Mouse (Mus musculus) intestine, postnatal 0 days (tissue): ENCODE data around the gene Clasp1. TPM values are rescaled to one million over a fixed set of nuclear protein-coding genes. Genes with fewer than 3 reads are reported as not detected.

ENCODE experiments used
- ATAC-seq: fragments of 200-750 bp; cut with Nextera tagmentation; 2 replicates; pipeline ENCODE4 v1.8.0; 2017; ENCODE audit warnings: mild to moderate bottlenecking, moderate TSS enrichment, moderate library complexity
- H3K27ac ChIP-seq: fragments of 300-500 bp; sonication (generic); 2 replicates; pipeline ENCODE4 v1.5.1; 2014; ENCODE audit warnings: mild to moderate bottlenecking, low read depth, low read length, moderate library complexity
- H3K27me3 ChIP-seq: fragments of 300-500 bp; sonication (generic); replicated peaks from 2 replicates; pipeline ENCODE4 v1.6.1; 2014; ENCODE audit warnings: low read length, mixed read lengths; ENCODE audit not compliant: control insufficient read depth, insufficient read depth
- H3K36me3 ChIP-seq: fragments of 300-500 bp; sonication (generic); 2 replicates; pipeline ENCODE4 v1.6.1; 2014; ENCODE audit warnings: mild to moderate bottlenecking, moderate library complexity; ENCODE audit not compliant: control insufficient read depth, insufficient read depth
- H3K4me1 ChIP-seq: fragments of 300-500 bp; sonication (generic); replicated peaks from 2 replicates; pipeline ENCODE4 v1.6.1; 2014; ENCODE audit warnings: antibody characterized with exemption, low read length, mixed read lengths; ENCODE audit not compliant: control insufficient read depth, insufficient read depth
- H3K4me2 ChIP-seq: fragments of 300-500 bp; sonication (generic); replicated peaks from 2 replicates; pipeline ENCODE4 v1.6.1; 2014; ENCODE audit warnings: low read depth, mild to moderate bottlenecking, moderate library complexity
- H3K4me3 ChIP-seq: fragments of 300-500 bp; sonication (generic); 2 replicates; pipeline ENCODE4 v1.5.1; 2014; ENCODE audit warnings: low read depth, low read length
- H3K9ac ChIP-seq: fragments of 300-500 bp; sonication (generic); 2 replicates; pipeline ENCODE4 v1.6.1; 2014; ENCODE audit warnings: mild to moderate bottlenecking, low read depth, low read length
- H3K9me3 ChIP-seq: fragments of 300-500 bp; sonication (generic); 2 replicates; pipeline ENCODE4 v1.6.1; 2016; ENCODE audit warnings: mixed run types; ENCODE audit not compliant: control insufficient read depth
- CTCF ChIP-seq: sonication (generic); IDR thresholded peaks from 2 replicates; pipeline ENCODE4 v1.5.1; 2016; ENCODE audit warnings: low read depth, mild to moderate bottlenecking, control low read depth, antibody characterized with exemption, moderate library complexity
- WGBS: fragments of 180-500 bp; shearing (Covaris S2); extraction: QIAGEN DNeasy Blood & Tissue Kit; methylation state at CpG from one replicate; pipeline ENCODE4 v1.1.7; 2014; 5-methylcytosine and 5-hydroxymethylcytosine counted together
- polyA plus RNA-seq: library from polyadenylated mRNA; unstranded; fragments of >200 nt; fragmentation: Nextera tagmentation; extraction: Ambion mirVana; gene quantifications from 2 replicates; pipeline ENCODE4 v1.2.1, GENCODE M21; 2015

Clasp1 gene
- polyA plus RNA-seq, 1 experiment from 2014 or later: 8.7 TPM

GRCm38 (mm10) chr1:118438332-118438731 lies 49.5 kb downstream of the Clasp1 start:
- no peak for ATAC-seq
- TF ChIP-seq CTCF: no peak
- no peaks in the 10 kb centered on the region for H3K4me1 ChIP-seq

DNA sequence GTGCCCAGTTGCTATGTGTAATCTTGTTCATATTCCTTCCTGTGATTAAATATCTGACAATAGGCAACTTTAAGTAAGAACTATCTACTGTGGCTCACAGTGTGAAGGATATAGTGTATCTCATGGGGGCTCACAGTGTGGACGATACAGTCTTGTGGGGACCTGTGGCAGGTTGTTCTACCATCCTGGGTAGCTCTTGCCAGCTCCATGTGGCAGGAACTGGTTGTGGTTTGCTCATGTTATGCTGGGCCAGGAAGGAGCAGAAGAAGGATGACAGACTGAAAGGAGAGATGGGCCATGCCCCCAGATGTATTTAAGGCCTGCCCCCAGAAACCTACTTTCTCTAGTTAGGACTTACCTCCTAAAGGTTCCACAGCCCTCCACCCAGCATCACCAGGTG lies 51.7 kb downstream of the Clasp1 start:
- Histone ChIP-seq H3K9me3 (no peaks in the 10 kb centered on the region), H3K27me3 (no peaks in the 10 kb centered on the region), H3K4me2 (no peak overlapping the region), H3K4me1 (no peaks in the 10 kb centered on the region), H3K9ac (no peak overlapping the region), H3K27ac (no peak overlapping the region), H3K4me3 (no peak overlapping the region), H3K36me3 (no peaks in the 10 kb centered on the region)
- no peak for TF ChIP-seq CTCF
- ATAC-seq: no peak
- WGBS: 93% methylated on average over 1 of the region's 1 CpGs

More at GRCm38 (mm10) chr1:118438332-118438731, 49.5 kb downstream of the Clasp1 start:
- Histone ChIP-seq H3K27me3 (no peaks in the 10 kb centered on the region), H3K9me3 (no peaks in the 10 kb centered on the region), H3K4me2 (no peak overlapping the region), H3K4me3 (no peak overlapping the region), H3K27ac (no peak overlapping the region), H3K9ac (no peak overlapping the region), H3K36me3 (no peaks in the 10 kb centered on the region)

DNA sequence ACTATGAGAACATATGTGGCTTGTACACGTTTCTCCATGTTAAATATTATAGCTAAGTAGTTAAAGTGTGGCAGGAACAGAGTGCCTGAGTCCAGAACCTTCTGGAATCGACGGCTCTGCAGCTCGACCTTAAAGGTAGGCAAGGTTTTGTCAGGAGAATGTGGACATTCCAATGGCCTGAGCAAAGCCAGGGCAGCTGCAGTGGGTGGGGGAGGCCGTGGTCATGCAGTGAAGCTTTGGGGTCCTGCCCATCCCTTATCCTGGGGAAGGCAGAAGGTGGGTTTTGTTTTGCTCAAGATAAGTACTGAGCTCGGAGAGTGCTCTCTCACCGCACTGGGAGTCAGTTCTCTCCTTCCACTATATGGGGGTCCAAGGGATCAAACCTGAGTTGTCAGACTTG lies 55.6 kb downstream of the Clasp1 start:
- Histone ChIP-seq H3K9me3 (no peaks in the 10 kb centered on the region), H3K4me2 (no peak overlapping the region), H3K9ac (no peak overlapping the region), H3K4me3 (no peak overlapping the region), H3K36me3 (no peaks in the 10 kb centered on the region), H3K27me3 (no peaks in the 10 kb centered on the region), H3K27ac (no peak overlapping the region), H3K4me1 (peaks cover 6% of the 10 kb centered on the region; the same call in 1 of the 2 replicates)
- 78% methylated on average over 7 of the region's 7 CpGs for WGBS
- no peak for ATAC-seq
- no peak for TF ChIP-seq CTCF

DNA sequence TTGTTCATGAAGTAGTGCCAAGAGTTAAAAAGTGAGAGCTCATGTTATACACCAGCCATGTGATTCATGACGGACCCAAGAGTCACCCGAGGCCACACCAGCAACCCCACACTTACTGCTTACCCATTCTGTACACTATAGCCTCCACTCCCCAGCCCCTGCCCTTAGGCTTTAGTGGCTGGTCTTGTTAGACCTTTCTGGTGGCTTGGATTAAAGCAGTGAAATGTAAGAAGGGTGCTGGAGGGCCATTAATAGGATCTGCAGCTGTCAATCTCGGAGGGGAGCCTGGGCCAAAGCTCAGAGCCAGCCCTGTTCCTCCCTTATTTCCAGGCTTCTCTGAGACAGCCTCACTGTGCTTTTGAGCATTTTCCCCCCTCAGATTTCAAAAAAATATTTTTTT lies 56.1 kb downstream of the Clasp1 start:
- no peak for ATAC-seq
- no peak overlapping the region for H3K4me2 ChIP-seq
- H3K4me1 ChIP-seq: peaks cover 11% of the 10 kb centered on the region; the same call in 1 of the 2 replicates
- no peak overlapping the region for H3K4me3 ChIP-seq
- H3K27me3 ChIP-seq: no peaks in the 10 kb centered on the region
- H3K9ac ChIP-seq: no peak overlapping the region
- TF ChIP-seq CTCF: no peak
- no peak overlapping the region for H3K27ac ChIP-seq
- H3K36me3 ChIP-seq: no peaks in the 10 kb centered on the region
- 61% methylated on average over 3 of the region's 3 CpGs for WGBS
- H3K9me3 ChIP-seq: no peaks in the 10 kb centered on the region

- Histone ChIP-seq H3K27me3 (no peaks in the 10 kb centered on the region), H3K9me3 (no peaks in the 10 kb centered on the region), H3K36me3 (no peaks in the 10 kb centered on the region), H3K4me1 (peaks cover 11% of the 10 kb centered on the region; the same call in 1 of the 2 replicates), H3K4me3 (no peak overlapping the region), H3K4me2 (no peak overlapping the region), H3K27ac (peak overlapping the region; percentile 64), H3K9ac (no peak overlapping the region)
- no peak for ATAC-seq
- 84% methylated on average over 6 of the region's 6 CpGs for WGBS
- no peak for TF ChIP-seq CTCF
Measured at GRCm38 (mm10) chr1:118445441-118445840, 56.6 kb downstream of the Clasp1 start.

GRCm38 (mm10) chr1:118446006-118446405 lies 57.1 kb downstream of the Clasp1 start:
- no peaks in the 10 kb centered on the region for H3K36me3 ChIP-seq
- no peak overlapping the region for H3K4me2 ChIP-seq
- TF ChIP-seq CTCF: no peak
- H3K4me1 ChIP-seq: peaks cover 11% of the 10 kb centered on the region; the same call in 1 of the 2 replicates
- H3K9me3 ChIP-seq: no peaks in the 10 kb centered on the region
- peak overlapping the region; percentile 64 for H3K27ac ChIP-seq
- ATAC-seq: no peak
- H3K9ac ChIP-seq: no peak overlapping the region
- WGBS: 82% methylated on average over 3 of the region's 3 CpGs
- no peak overlapping the region for H3K4me3 ChIP-seq
- H3K27me3 ChIP-seq: no peaks in the 10 kb centered on the region

DNA sequence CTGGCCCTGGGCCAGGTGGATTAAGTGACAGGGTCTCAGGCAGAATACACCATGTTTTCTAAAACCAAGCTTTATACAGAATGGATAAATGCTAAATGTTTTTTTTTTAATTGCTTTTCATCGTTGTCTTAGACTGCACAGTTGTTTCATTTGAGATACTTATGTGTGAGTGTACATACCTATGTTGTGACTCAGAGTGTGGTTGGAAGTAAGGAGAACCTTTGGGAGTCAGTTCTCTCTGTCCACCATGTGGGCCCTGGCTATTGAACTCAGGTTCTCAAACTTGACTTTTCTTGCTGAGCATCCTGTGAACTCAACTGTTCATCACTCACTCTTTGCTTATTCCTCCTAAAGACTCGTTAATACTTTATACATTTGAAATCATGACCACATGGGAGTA lies 58.3 kb downstream of the Clasp1 start:
- no peak for TF ChIP-seq CTCF
- Histone ChIP-seq H3K4me3 (no peak overlapping the region), H3K36me3 (no peaks in the 10 kb centered on the region), H3K9me3 (no peaks in the 10 kb centered on the region), H3K4me2 (no peak overlapping the region), H3K4me1 (peaks cover 12% of the 10 kb centered on the region; the same call in 1 of the 2 replicates), H3K27me3 (no peaks in the 10 kb centered on the region), H3K27ac (peak overlapping the region; percentile 64; the same call in 1 of the 2 replicates), H3K9ac (no peak overlapping the region)
- no peak for ATAC-seq
- 86% methylated on average over 2 of the region's 2 CpGs for WGBS
